ENCODE assay signal across 9 mouse cellular contexts in genomic region chr17:86170164-86170958, GRCm38 (mm10). TPM values are rescaled to one million over a fixed set of nuclear protein-coding genes. Genes with fewer than 3 reads are reported as not detected.
A peak's percentile ranks its signal among the peaks of the same experiment; 100 is the strongest.
DNase-seq lines count a peak whose midpoint lies in the region; ATAC-seq lines count a peak whose summit lies in the region.
"Had no signal": no experiment of that assay in that cellular context is flagged by ENCODE, and none has a peak within 500 bp of the region (broad histone marks: within the 10 kb centered on the region; RNA-seq: fewer than 3 reads in every experiment).

No protein-coding gene starts in this region.

- no peak for DNase-seq in kidney, postnatal 14 days
- DNase-seq in embryonic facial prominence, embryonic 11.5 days (ENCODE audit: low spot score) = no peak
- DNase-seq in right cerebral cortex, adult 18-20 months = no peak
- DNase-seq in ovary, postnatal 14 days (ENCODE audit: low spot score) = no peak
- no peak for DNase-seq in thymus, adult 18-20 months

- no peaks in the 10 kb centered on the region for H3K36me3 ChIP-seq in kidney, embryonic 14.5 days (ENCODE audit: control insufficient read depth, insufficient read depth, low read length)
- no peaks in the 10 kb centered on the region for H3K36me3 ChIP-seq in embryonic facial prominence, embryonic 11.5 days (replicated peaks; ENCODE audit: control insufficient read depth, insufficient read depth, low read depth, low read length)
- no peaks in the 10 kb centered on the region for H3K36me3 ChIP-seq in hindbrain, embryonic 15.5 days
- no peaks in the 10 kb centered on the region for H3K36me3 ChIP-seq in midbrain, embryonic 15.5 days (replicated peaks)

- peak overlapping the region; percentile 95 for H3K4me2 ChIP-seq in kidney, embryonic 14.5 days (replicated peaks; ENCODE audit: low read depth, low read length)
- H3K4me2 ChIP-seq in embryonic facial prominence, embryonic 11.5 days (ENCODE audit: low read depth, low read length) = peak overlapping the region; percentile 4; the same call in 1 of the 2 replicates
- H3K4me2 ChIP-seq in hindbrain, embryonic 15.5 days = peak overlapping the region; percentile 99
- peak overlapping the region; percentile 90 for H3K4me2 ChIP-seq in midbrain, embryonic 15.5 days

- no peak for ATAC-seq in kidney, embryonic 14.5 days (ENCODE audit: low FRiP score, low TSS enrichment)
- no peak for ATAC-seq in embryonic facial prominence, embryonic 11.5 days (replicated peaks; ENCODE audit: insufficient number of reproducible peaks, low FRiP score, low TSS enrichment, low read depth)
- ATAC-seq in hindbrain, embryonic 15.5 days (ENCODE audit: low FRiP score, low read depth) = no peak
- no peak for ATAC-seq in midbrain, embryonic 15.5 days (replicated peaks)
- ATAC-seq: Patski had no signal

- peaks cover 22% of the 10 kb centered on the region for H3K4me1 ChIP-seq in kidney, embryonic 14.5 days (ENCODE audit: control insufficient read depth, insufficient read depth, low read length)
- no peaks in the 10 kb centered on the region for H3K4me1 ChIP-seq in embryonic facial prominence, embryonic 11.5 days (ENCODE audit: control insufficient read depth, insufficient read depth, low read length)
- peaks cover 50% of the 10 kb centered on the region for H3K4me1 ChIP-seq in hindbrain, embryonic 15.5 days (replicated peaks)
- H3K4me1 ChIP-seq in midbrain, embryonic 15.5 days = peaks cover 46% of the 10 kb centered on the region

- H3K27me3 ChIP-seq in kidney, embryonic 14.5 days (ENCODE audit: control insufficient read depth, insufficient read depth, low read length) = no peaks in the 10 kb centered on the region
- H3K27me3 ChIP-seq in embryonic facial prominence, embryonic 11.5 days (ENCODE audit: control insufficient read depth, insufficient read depth, low read length) = no peaks in the 10 kb centered on the region
- no peaks in the 10 kb centered on the region for H3K27me3 ChIP-seq in hindbrain, embryonic 15.5 days
- no peaks in the 10 kb centered on the region for H3K27me3 ChIP-seq in midbrain, embryonic 15.5 days (replicated peaks)
- H3K27me3 ChIP-seq: Patski had no signal

- no peaks in the 10 kb centered on the region for H3K9me3 ChIP-seq in kidney, embryonic 14.5 days (ENCODE audit: control insufficient read depth, low read length)
- no peaks in the 10 kb centered on the region for H3K9me3 ChIP-seq in embryonic facial prominence, embryonic 11.5 days (replicated peaks; ENCODE audit: control insufficient read depth, low read length)
- no peaks in the 10 kb centered on the region for H3K9me3 ChIP-seq in hindbrain, embryonic 15.5 days
- H3K9me3 ChIP-seq in midbrain, embryonic 15.5 days = no peaks in the 10 kb centered on the region

- 63% methylated on average over 9 of the region's 9 CpGs for WGBS in kidney, embryonic 14.5 days
- WGBS in embryonic facial prominence, embryonic 11.5 days = 70% methylated on average over 9 of the region's 9 CpGs
- WGBS in hindbrain, embryonic 15.5 days = 45% methylated on average over 9 of the region's 9 CpGs
- 50% methylated on average over 9 of the region's 9 CpGs for WGBS in midbrain, embryonic 15.5 days

- H3K27ac ChIP-seq in kidney, embryonic 14.5 days (ENCODE audit: low read depth, low read length) = no peak overlapping the region
- H3K27ac ChIP-seq in embryonic facial prominence, embryonic 11.5 days (replicated peaks; ENCODE audit: low read depth, low read length) = no peak overlapping the region
- H3K27ac ChIP-seq in hindbrain, embryonic 15.5 days (replicated peaks) = no peak overlapping the region
- H3K27ac ChIP-seq in midbrain, embryonic 15.5 days = no peak overlapping the region

- peak overlapping the region; percentile 61 for H3K4me3 ChIP-seq in kidney, embryonic 14.5 days (ENCODE audit: low read length)
- H3K4me3 ChIP-seq in embryonic facial prominence, embryonic 11.5 days (ENCODE audit: low read depth, low read length) = no peak overlapping the region
- peak overlapping the region; percentile 91 for H3K4me3 ChIP-seq in hindbrain, embryonic 15.5 days
- peak overlapping the region; percentile 53 for H3K4me3 ChIP-seq in midbrain, embryonic 15.5 days

- peak overlapping the region; percentile 18; the same call in 1 of the 2 replicates for H3K9ac ChIP-seq in kidney, embryonic 14.5 days (ENCODE audit: low read depth, low read length)
- H3K9ac ChIP-seq in embryonic facial prominence, embryonic 11.5 days (replicated peaks; ENCODE audit: low read length) = no peak overlapping the region
- H3K9ac ChIP-seq in hindbrain, embryonic 15.5 days = peak overlapping the region; percentile 75
- H3K9ac ChIP-seq in midbrain, embryonic 15.5 days = peak overlapping the region; percentile 47

RNA-seq across cellular contexts. Expression of gene Prkce, which starts 2.8 kb away (rescaled TPM):
- polyA plus RNA-seq in kidney, embryonic 14.5 days (2014; fragmentation: Nextera tagmentation; extraction: Ambion mirVana) = 7.2 and 8.8 TPM in 2 replicates
- 6.1 and 6.7 TPM in 2 replicates for polyA plus RNA-seq in embryonic facial prominence, embryonic 11.5 days (2014; fragmentation: Nextera tagmentation; extraction: Ambion mirVana)
- polyA plus RNA-seq in hindbrain, embryonic 15.5 days (2015; fragmentation: Nextera tagmentation; extraction: Ambion mirVana) = 37.7 and 45.7 TPM in 2 replicates
- polyA plus RNA-seq in midbrain, embryonic 15.5 days (2015; fragmentation: Nextera tagmentation; extraction: Ambion mirVana) = 36.1 and 38.5 TPM in 2 replicates

RNA-seq across cellular contexts. Expression of gene Srbd1, which starts 25.4 kb away (rescaled TPM):
- 11.6 and 12.7 TPM in 2 replicates for polyA plus RNA-seq in kidney, embryonic 14.5 days (2014; fragmentation: Nextera tagmentation; extraction: Ambion mirVana)
- 12.3 and 12.6 TPM in 2 replicates for polyA plus RNA-seq in embryonic facial prominence, embryonic 11.5 days (2014; fragmentation: Nextera tagmentation; extraction: Ambion mirVana)
- 14.7 and 14.8 TPM in 2 replicates for polyA plus RNA-seq in hindbrain, embryonic 15.5 days (2015; fragmentation: Nextera tagmentation; extraction: Ambion mirVana)
- polyA plus RNA-seq in midbrain, embryonic 15.5 days (2015; fragmentation: Nextera tagmentation; extraction: Ambion mirVana) = 13.5 and 14.8 TPM in 2 replicates

Comparison
In these comparisons a context has a peak if more than half of its experiments do, and no peak if none do; other contexts are left out.
1. H3K4me2 ChIP-seq: peak in every context shown above with its lines; median percentile 99 in hindbrain, embryonic 15.5 days; 95 in kidney, embryonic 14.5 days; 90 in midbrain, embryonic 15.5 days; 4 in embryonic facial prominence, embryonic 11.5 days.